In genomic region chr5:33015579-33015978, GRCm38 (mm10) we compare ENCODE assay signal across 20 mouse cellular contexts. TPM values are rescaled to one million over a fixed set of nuclear protein-coding genes. Genes with fewer than 3 reads are reported as not detected.
DNase-seq lines count a peak whose midpoint lies in the region; ATAC-seq lines count a peak whose summit lies in the region.
"Had no signal": no experiment of that assay in that cellular context is flagged by ENCODE, and none has a peak within 500 bp of the region (broad histone marks: within the 10 kb centered on the region; RNA-seq: fewer than 3 reads in every experiment).

No protein-coding gene starts in this region.

- no peak for DNase-seq in heart, postnatal 4 days
- peak; percentile 42 for DNase-seq in adrenal gland, postnatal 25 days
- DNase-seq in testis, postnatal 10 days (ENCODE audit: low spot score): peak; percentile 72
- DNase-seq: cerebellum, adult 11 months; cerebellum, postnatal 10 days; embryo, embryonic 11 days; gastrocnemius, adult 2 months; kidney, adult 11 months; left cerebral cortex, postnatal 4 days; liver; lung, adult 18-20 months had no signal

- peaks cover 23% of the 10 kb centered on the region for H3K4me1 ChIP-seq in heart, embryonic 12.5 days (replicated peaks)
- peaks cover 57% of the 10 kb centered on the region for H3K4me1 ChIP-seq in megakaryocyte, embryonic 14.5 days
- peaks cover 31% of the 10 kb centered on the region for H3K4me1 ChIP-seq in forebrain, embryonic 12.5 days

- no peak for ATAC-seq in heart, embryonic 12.5 days (ENCODE audit: insufficient number of reproducible peaks, low FRiP score)
- no peak for ATAC-seq in megakaryocyte, adult 5-6 weeks (ENCODE audit: poor library complexity, severe bottlenecking)
- ATAC-seq in forebrain, embryonic 12.5 days (ENCODE audit: low FRiP score): no peak
- ATAC-seq: forebrain, embryonic 16.5 days; hindbrain, embryonic 16.5 days; midbrain, embryonic 16.5 days; Patski had no signal

- WGBS in heart, embryonic 12.5 days: 57% methylated on average over 5 of the region's 5 CpGs
- 80% methylated on average over 5 of the region's 5 CpGs for WGBS in forebrain, embryonic 12.5 days

- no peaks in the 10 kb centered on the region for H3K9me3 ChIP-seq in heart, embryonic 12.5 days (replicated peaks)
- no peaks in the 10 kb centered on the region for H3K9me3 ChIP-seq in megakaryocyte, embryonic 14.5 days
- no peaks in the 10 kb centered on the region for H3K9me3 ChIP-seq in forebrain, embryonic 12.5 days

- no peaks in the 10 kb centered on the region for H3K36me3 ChIP-seq in heart, embryonic 12.5 days
- peaks cover 3% of the 10 kb centered on the region for H3K36me3 ChIP-seq in megakaryocyte, embryonic 14.5 days (replicated peaks; ENCODE audit: low read length)
- no peaks in the 10 kb centered on the region for H3K36me3 ChIP-seq in forebrain, embryonic 12.5 days (replicated peaks)

- H3K4me3 ChIP-seq in heart, embryonic 12.5 days: no peak overlapping the region
- peak overlapping the region; percentile 84 for H3K4me3 ChIP-seq in megakaryocyte, embryonic 14.5 days (replicated peaks)
- H3K4me3 ChIP-seq in forebrain, embryonic 12.5 days (replicated peaks): no peak overlapping the region
- H3K4me3 ChIP-seq: gastrocnemius, adult 2 months had no signal

- H3K27me3 ChIP-seq in heart, embryonic 12.5 days (replicated peaks): no peaks in the 10 kb centered on the region
- H3K27me3 ChIP-seq in megakaryocyte, embryonic 14.5 days (replicated peaks): peaks cover 32% of the 10 kb centered on the region
- H3K27me3 ChIP-seq in forebrain, embryonic 12.5 days: 0 out of 2 replicates have a peak, but pooled peaks cover 11% of the 10 kb centered on the region
- H3K27me3 ChIP-seq: Patski had no signal

- no peak overlapping the region for H3K4me2 ChIP-seq in heart, embryonic 12.5 days
- no peak overlapping the region for H3K4me2 ChIP-seq in forebrain, embryonic 12.5 days
- H3K4me2 ChIP-seq: heart, embryonic 11.5 days had no signal

- H3K9ac ChIP-seq in heart, embryonic 12.5 days: peak overlapping the region; percentile 43; the same call in 1 of the 2 replicates
- H3K9ac ChIP-seq in forebrain, embryonic 12.5 days: no peak overlapping the region

- no peak overlapping the region for H3K27ac ChIP-seq in heart, embryonic 12.5 days (ENCODE audit: poor library complexity, severe bottlenecking)
- no peak overlapping the region for H3K27ac ChIP-seq in forebrain, embryonic 12.5 days
- H3K27ac ChIP-seq: gastrocnemius, adult 2 months had no signal

RNA-seq across cellular contexts. Expression of gene Ywhah, which starts 3.0 kb away (rescaled TPM):
- polyA plus RNA-seq in heart, embryonic 12.5 days (2016; fragmentation: Nextera tagmentation; extraction: Ambion mirVana): 481 and 488 TPM in 2 replicates
- total RNA-seq in heart, postnatal 4 days (2021): 100 to 1,000 TPM; 216 to 229 TPM
- polyA plus RNA-seq in megakaryocyte, embryonic 14.5 days (2012; ENCODE audit: insufficient read depth, low replicate concordance): 92.7 and 241 TPM in 2 replicates
- total RNA-seq in megakaryocyte, adult 5-6 weeks (2015): 353 and 377 TPM in 2 replicates
- total RNA-seq in megakaryocyte, adult 5-6 weeks (2017): 210 and 213 TPM in 2 replicates
- total RNA-seq in adrenal gland, postnatal 25 days (2021): 201 and 209 TPM in 2 replicates
- 453 and 463 TPM in 2 replicates for polyA plus RNA-seq in forebrain, embryonic 12.5 days (2016; fragmentation: Nextera tagmentation; extraction: Ambion mirVana)
